Mouse (Mus musculus): ENCODE measurements around the gene Cntn1.

DNA sequence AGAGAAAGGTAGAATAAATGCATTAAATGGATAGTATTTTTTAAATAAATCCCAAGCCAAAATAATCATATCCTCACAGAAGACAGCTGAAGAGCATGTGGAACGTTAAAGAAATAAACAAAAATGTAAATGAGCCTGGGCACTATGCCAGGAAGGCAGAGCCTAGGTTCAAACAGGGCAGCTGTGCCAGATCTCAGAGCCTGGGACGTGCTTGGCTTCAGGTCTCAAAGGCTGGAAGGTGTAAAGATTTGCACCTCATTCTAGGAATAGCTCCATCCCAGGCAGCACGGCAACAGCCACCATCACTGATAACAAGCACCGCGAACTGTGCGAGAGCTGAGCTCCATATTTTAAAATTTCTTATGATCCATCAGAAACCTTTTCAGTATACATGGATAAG lies 313.2 kb downstream of the Cntn1 start:
- TF ChIP-seq CTCF (IDR thresholded peaks at IDR 0.05; ENCODE audit: borderline replicate concordance, insufficient read depth, low read depth, low read length) (no peak), POLR2A (IDR thresholded peaks at IDR 0.05; ENCODE audit: borderline replicate concordance, insufficient read depth, low read length) (no peak)
